Mouse (Mus musculus): ENCODE measurements around the gene Omp.

- TF ChIP-seq CTCF (IDR thresholded peaks at IDR 0.05; ENCODE audit: low read depth) (no peak), EP300 (IDR thresholded peaks at IDR 0.05; ENCODE audit: low read depth) (no peak)
Measured at GRCm38 (mm10) chr7:98158481-98158880, 13.2 kb upstream of the Omp start.
